Mouse (Mus musculus): ENCODE measurements around the gene Gm20822.
"Not testable (repeated sequence)": the region's sequence is repeated elsewhere in the genome, so short reads cannot be mapped to it uniquely, and the experiment has no call there.

The Gm20822 gene

GRCm38 (mm10) chrY:15884671-15885070 lies at the start of gene Gm20822:
Gene Gm20822 (minus strand): TSS chrY:15884771.
- not testable (repeated sequence) for DNase-seq (ENCODE audit: extremely low read depth, low read depth)
